Mouse (Mus musculus) kidney, adult 11 months (tissue): ENCODE measurements around the gene Iqcj.

Experiments
- DNase-seq: peaks from one replicate; pipeline ENCODE4 v3.0.0; 2022

Gene Iqcj

GRCm38 (mm10) chr3:67959672-67960071 lies 67.7 kb downstream of the Iqcj start:
- DNase-seq, result no peak

DNA sequence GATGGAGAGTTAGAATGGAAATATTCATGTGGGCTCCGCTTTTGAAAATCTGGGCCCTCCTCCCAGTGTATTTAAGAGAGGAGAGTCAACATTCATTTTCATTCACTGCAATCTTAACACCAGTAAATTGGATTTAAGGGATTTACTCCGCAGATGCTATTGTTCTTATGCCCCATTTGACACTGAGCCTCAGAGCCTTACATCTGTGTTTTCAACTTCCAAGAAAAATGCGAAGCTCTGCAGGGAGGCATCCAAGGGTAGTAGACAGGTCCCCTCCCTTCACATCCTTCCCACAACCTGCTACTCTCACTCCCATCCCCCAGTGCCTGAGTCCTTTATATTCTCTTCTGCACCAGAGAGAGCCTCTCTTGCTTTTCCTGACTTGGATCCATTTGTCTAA lies 68.1 kb downstream of the Iqcj start:
- DNase-seq, result no peak

DNA sequence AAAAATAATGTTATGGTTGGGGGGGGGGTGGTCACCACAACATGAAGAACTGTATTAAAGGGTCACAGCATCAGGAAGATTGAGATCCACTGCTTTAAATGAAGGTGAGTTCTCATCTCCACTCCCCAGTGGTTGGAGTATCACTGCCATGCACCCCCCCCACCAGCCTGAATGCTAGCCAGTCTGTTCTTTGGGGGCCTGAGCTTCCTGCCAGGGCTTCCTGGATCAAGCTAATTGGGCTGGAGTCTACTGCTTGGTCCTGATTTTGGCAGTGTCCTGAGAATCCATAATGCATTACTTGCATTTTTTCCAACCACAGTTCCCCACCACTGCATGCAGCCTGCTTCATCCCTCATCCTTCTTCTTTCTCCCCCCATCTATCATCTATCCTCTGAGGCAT lies 68.7 kb downstream of the Iqcj start:
- DNase-seq, result no peak

- no peak for DNase-seq
These were observed 70.1 kb downstream of the Iqcj start for GRCm38 (mm10) chr3:67961934-67962639.

GRCm38 (mm10) chr3:67974340-67974998 lies 82.4 kb downstream of the Iqcj start:
- no peak for DNase-seq

GRCm38 (mm10) chr3:67980006-67980405 lies 88.0 kb downstream of the Iqcj start:
- no peak for DNase-seq

GRCm38 (mm10) chr3:67983329-67983728 lies 91.3 kb downstream of the Iqcj start:
- no peak for DNase-seq

- no peak for DNase-seq
These were observed 110.4 kb downstream of the Iqcj start for GRCm38 (mm10) chr3:68002415-68002814.

- no peak for DNase-seq
These were observed 120.3 kb downstream of the Iqcj start for GRCm38 (mm10) chr3:68012342-68012741.

- DNase-seq, result no peak
These were observed 123.8 kb downstream of the Iqcj start for GRCm38 (mm10) chr3:68015786-68016185.

- no peak for DNase-seq
These were observed 127.4 kb downstream of the Iqcj start for GRCm38 (mm10) chr3:68019401-68019800.

DNA sequence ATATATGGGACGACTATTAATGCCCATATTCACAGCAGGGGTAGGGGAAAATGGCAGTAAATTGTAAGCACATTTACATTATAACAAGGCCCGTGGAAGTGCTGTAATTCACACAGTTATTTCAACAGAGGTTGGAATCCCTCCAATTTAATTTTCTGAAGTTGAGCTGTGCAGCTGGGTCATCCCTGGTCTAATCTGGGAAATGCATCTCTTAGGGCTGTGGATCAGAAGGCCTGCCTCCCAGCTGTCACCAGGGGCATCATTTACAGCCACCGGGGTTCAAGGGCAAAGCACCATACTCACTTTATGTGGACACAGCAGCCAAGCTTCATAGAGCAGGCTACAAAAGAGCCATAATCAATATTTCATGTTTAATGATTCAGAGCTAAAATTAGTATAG lies 144.1 kb downstream of the Iqcj start:
- DNase-seq, result no peak

- no peak for DNase-seq
These were observed 150.9 kb downstream of the Iqcj start for GRCm38 (mm10) chr3:68042951-68043350.

DNA sequence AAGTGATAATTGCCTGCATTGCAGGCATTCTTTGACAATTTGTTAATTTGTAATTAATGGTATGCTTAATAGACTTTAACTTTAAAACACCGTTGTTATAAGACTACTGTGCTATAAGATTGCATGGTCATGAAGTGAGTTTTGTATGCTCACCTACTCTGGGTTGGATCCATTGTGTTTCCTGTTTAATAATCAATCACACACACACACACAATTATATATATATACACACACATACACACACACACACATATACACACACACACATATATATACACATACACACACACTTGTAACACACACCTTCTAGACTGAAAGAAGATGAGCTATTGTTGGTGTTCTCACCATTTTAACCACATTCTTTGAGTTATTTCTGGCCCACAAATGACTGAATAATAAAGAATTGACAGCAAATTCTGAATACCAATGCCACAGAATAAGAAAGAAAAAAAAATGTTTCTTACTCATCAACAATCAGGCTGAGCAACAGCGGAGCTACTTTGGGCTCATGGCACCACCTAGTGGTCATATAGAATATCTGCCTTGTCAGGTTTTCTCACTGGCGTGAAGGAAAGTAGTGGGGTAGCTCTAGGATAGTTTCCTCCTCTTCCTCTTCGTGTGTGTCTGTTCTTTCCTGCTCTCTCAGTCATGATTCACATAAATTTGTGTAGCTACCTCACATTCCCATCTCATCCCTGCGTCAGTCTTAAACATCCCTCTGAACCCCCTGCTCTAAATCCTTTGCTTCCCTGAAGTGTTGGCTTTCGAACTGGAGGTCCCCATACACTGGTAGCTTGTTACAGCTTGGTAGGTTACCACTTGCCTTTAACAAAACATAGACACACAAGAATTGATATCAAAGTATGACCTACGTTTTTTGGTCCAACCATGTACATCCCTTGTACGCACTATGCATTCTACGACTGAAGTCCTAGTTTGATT lies 153.7 kb downstream of the Iqcj start:
- no peak for DNase-seq

GRCm38 (mm10) chr3:68053538-68053937 lies 161.5 kb downstream of the Iqcj start:
- DNase-seq, result no peak

DNA sequence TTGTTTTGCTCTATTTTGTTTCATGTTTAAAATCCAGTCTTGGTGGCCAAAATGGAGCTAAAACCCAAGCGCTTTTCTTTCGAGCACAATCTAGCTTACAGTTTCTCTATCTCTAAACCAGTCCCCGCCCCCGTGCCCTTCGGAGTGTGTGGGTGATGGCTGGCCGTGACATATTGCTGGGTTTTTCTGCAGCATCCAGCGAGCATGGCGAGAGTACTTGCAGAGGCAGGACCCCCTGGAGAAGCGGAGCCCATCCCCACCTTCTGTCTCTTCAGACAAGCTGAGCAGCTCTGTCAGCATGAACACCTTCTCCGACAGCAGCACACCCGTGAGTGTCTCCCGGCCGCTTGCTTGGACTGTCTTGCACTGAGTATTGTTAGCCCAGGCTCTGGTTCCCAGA lies 163.1 kb downstream of the Iqcj start:
- no peak for DNase-seq

DNA sequence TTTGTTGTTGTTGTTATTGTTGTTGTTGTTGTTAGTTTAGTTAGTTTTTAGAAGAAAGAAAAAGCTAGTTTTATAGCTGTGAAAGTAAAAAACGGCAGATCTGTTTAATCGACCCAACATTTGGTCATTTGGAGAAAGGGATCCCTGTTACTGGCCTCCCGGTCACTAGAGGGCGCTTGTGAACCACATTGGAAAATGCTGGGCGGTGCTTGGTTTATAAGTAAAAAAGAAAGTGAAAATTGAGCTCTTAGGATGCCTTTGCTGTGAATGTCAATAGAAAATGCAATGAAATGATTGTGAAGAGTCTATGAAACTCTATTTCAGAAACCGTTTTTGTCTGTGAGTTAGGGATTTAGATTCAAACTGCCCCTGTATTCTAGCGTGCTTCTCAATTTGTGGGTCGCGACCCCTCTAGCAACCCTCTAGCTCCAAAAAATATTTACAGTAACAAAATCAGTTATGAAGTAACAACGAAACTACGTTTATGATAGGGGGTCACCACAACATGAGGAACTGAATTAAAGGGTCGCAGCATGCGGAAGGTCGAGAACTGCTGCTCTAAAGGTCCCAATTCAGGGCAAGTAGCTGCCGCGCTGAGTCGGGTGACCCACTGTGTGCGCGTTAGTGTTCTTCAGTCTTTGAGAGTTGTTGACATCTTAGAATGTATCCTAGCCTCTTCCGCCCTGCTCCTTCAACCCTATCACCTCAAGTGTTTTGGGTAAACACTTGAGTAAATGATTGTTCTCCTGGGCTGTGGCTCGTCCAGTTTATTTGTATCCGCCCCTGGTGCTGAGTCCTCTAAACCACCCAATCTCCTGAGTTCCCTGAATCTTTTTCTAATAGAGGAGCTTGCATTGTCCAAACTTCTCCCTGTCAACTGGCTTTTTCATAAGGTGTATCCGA lies 164.6 kb downstream of the Iqcj start:
- DNase-seq, result peak; percentile 50

GRCm38 (mm10) chr3:68059162-68059800 lies 167.3 kb downstream of the Iqcj start:
- DNase-seq, result peak; percentile 19

- DNase-seq, result no peak
These were observed 172.7 kb downstream of the Iqcj start, which contains the start of gene Schip1 for GRCm38 (mm10) chr3:68064731-68065130. Gene Schip1 (plus strand): TSS chr3:68064802.

GRCm38 (mm10) chr3:68071395-68072386 lies 179.7 kb downstream of the Iqcj start:
- DNase-seq, result peak; percentile 11

DNA sequence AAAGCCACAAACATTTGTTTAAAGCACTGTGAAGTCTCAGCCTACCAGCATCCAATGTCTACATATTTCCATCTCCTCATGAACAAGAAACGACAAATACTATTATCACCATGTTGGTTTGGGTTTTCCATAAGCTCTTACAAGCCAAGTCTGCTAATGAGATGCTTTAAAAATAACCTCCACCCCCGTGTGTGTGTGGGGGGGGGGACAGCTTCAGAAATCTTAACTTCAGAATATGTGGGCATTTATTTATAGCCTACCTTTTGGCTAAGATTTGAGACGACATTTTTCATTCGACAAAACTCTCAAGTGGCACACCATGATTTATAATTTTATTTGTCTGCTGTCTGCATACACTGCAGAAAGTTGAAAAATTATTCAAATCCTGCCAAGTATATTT lies 185.4 kb downstream of the Iqcj start:
- DNase-seq, result no peak
